Mouse (Mus musculus) heart, postnatal 25 days (tissue): ENCODE data around the gene Bmpr1a. TPM values are rescaled to one million over a fixed set of nuclear protein-coding genes. Genes with fewer than 3 reads are reported as not detected.

Experiments
- DNase-seq: peaks from one replicate; pipeline ENCODE4 v3.0.0; 2022; ENCODE audit warnings: low spot score
- intact Hi-C: fragments of 180-260 bp; cut with DNase I; formaldehyde crosslinking; loops from one replicate; pipeline ENCODE4 v1.15.1; 2025
- total RNA-seq, 2 experiments: library from RNA; stranded (reverse); gene quantifications; 2 replicates each; pipeline ENCODE4 v1.2.3; 2021

Bmpr1a gene
- total RNA-seq, 2 experiments from 2014 or later, result 71.8 to 77.5 TPM

GRCm38 (mm10) chr14:34403424-34403823 lies 99.7 kb downstream of the Bmpr1a start:
- intact Hi-C loops, result loop anchor here (5.0 kb wide), 1 partner anchor 131 kb away; no protein-coding TSS in a partner anchor
- DNase-seq, result no peak

GRCm38 (mm10) chr14:34402871-34403270 lies 100.3 kb downstream of the Bmpr1a start:
- intact Hi-C loops, result loop anchor here (5.0 kb wide), 1 partner anchor 131 kb away; no protein-coding TSS in a partner anchor
- no peak for DNase-seq

- intact Hi-C loops, result loop anchor here (1.0 to 5.0 kb wide), 2 partner anchors 29 to 129 kb away; no protein-coding TSS in a partner anchor
- DNase-seq, result peak; percentile 51
Measured at GRCm38 (mm10) chr14:34401135-34401534, 102.0 kb downstream of the Bmpr1a start.

- no peak for DNase-seq
- intact Hi-C loops, result loop anchor here (5.0 kb wide), 1 partner anchor 128 kb away; no protein-coding TSS in a partner anchor
Measured at GRCm38 (mm10) chr14:34400021-34400420, 103.1 kb downstream of the Bmpr1a start.

- no peak for DNase-seq
Measured at GRCm38 (mm10) chr14:34399301-34399700, 103.8 kb downstream of the Bmpr1a start.

GRCm38 (mm10) chr14:34398901-34399300 lies 104.2 kb downstream of the Bmpr1a start:
- intact Hi-C loops, result no loop called here
- no peak for DNase-seq

More at GRCm38 (mm10) chr14:34399301-34399700, 103.8 kb downstream of the Bmpr1a start:
- intact Hi-C loops, result no loop called here

GRCm38 (mm10) chr14:34397871-34398270 lies 105.3 kb downstream of the Bmpr1a start:
- no peak for DNase-seq
- intact Hi-C loops, result no loop called here

- intact Hi-C loops, result no loop called here
- DNase-seq, result no peak
Measured at GRCm38 (mm10) chr14:34393295-34393694, 109.8 kb downstream of the Bmpr1a start.

- no peak for DNase-seq
- intact Hi-C loops, result no loop called here
Measured at GRCm38 (mm10) chr14:34382921-34383704, 120.0 kb downstream of the Bmpr1a start.

GRCm38 (mm10) chr14:34378560-34379331 lies 124.4 kb downstream of the Bmpr1a start:
- DNase-seq, result peak; percentile 62
- intact Hi-C loops, result no loop called here

- DNase-seq, result no peak
- intact Hi-C loops, result no loop called here
Measured at GRCm38 (mm10) chr14:34377121-34377520, 126.0 kb downstream of the Bmpr1a start.

- DNase-seq, result no peak
- intact Hi-C loops, result no loop called here
Measured at GRCm38 (mm10) chr14:34375941-34376340, 127.2 kb downstream of the Bmpr1a start.

- DNase-seq, result no peak
- intact Hi-C loops, result no loop called here
Measured at GRCm38 (mm10) chr14:34375415-34375904, 127.7 kb downstream of the Bmpr1a start, which contains the start of gene Mmrn2. Gene Mmrn2 (plus strand): TSS chr14:34375465.

GRCm38 (mm10) chr14:34374577-34374976 lies 128.6 kb downstream of the Bmpr1a start, which contains the start of gene Sncg:
Gene Sncg (minus strand): TSS chr14:34374789.
- no peak for DNase-seq
- intact Hi-C loops, result loop anchor here (5.0 kb wide), 2 partner anchors 173 to 198 kb away; no protein-coding TSS in a partner anchor

GRCm38 (mm10) chr14:34373581-34373980 lies 129.6 kb downstream of the Bmpr1a start:
- intact Hi-C loops, result loop anchor here (5.0 kb wide), 2 partner anchors 174 to 199 kb away; no protein-coding TSS in a partner anchor
- no peak for DNase-seq

- intact Hi-C loops, result loop anchor here (1.0 to 5.0 kb wide), 3 partner anchors 29 to 200 kb away; no protein-coding TSS in a partner anchor
- peak; percentile 29 for DNase-seq
Measured at GRCm38 (mm10) chr14:34372646-34373045, 130.5 kb downstream of the Bmpr1a start.

GRCm38 (mm10) chr14:34371763-34372162 lies 131.4 kb downstream of the Bmpr1a start:
- intact Hi-C loops, result loop anchor here (1.0 to 5.0 kb wide), 3 partner anchors 30 to 201 kb away; no protein-coding TSS in a partner anchor
- no peak for DNase-seq

GRCm38 (mm10) chr14:34370921-34371320 lies 132.2 kb downstream of the Bmpr1a start:
- intact Hi-C loops, result loop anchor here (5.0 kb wide), 2 partner anchors 176 to 201 kb away; no protein-coding TSS in a partner anchor
- DNase-seq, result no peak

GRCm38 (mm10) chr14:34370203-34370602 lies 132.9 kb downstream of the Bmpr1a start:
- intact Hi-C loops, result loop anchor here (5.0 kb wide), 2 partner anchors 177 to 202 kb away; no protein-coding TSS in a partner anchor
- DNase-seq, result no peak

- intact Hi-C loops, result no loop called here
- no peak for DNase-seq
Measured at GRCm38 (mm10) chr14:34365147-34365507, 138.0 kb downstream of the Bmpr1a start.
